Mouse (Mus musculus): ENCODE data around the gene Adam11. TPM values are rescaled to one million over a fixed set of nuclear protein-coding genes. Genes with fewer than 3 reads are reported as not detected.
A peak's percentile ranks its signal among the peaks of the same experiment; 100 is the strongest.
"Not testable (repeated sequence)": the region's sequence is repeated elsewhere in the genome, so short reads cannot be mapped to it uniquely, and the experiment has no call there.

Adam11 gene
- 11.7 and 12.1 TPM in 2 replicates for polyA plus RNA-seq (2012; rRNA removed)

DNA sequence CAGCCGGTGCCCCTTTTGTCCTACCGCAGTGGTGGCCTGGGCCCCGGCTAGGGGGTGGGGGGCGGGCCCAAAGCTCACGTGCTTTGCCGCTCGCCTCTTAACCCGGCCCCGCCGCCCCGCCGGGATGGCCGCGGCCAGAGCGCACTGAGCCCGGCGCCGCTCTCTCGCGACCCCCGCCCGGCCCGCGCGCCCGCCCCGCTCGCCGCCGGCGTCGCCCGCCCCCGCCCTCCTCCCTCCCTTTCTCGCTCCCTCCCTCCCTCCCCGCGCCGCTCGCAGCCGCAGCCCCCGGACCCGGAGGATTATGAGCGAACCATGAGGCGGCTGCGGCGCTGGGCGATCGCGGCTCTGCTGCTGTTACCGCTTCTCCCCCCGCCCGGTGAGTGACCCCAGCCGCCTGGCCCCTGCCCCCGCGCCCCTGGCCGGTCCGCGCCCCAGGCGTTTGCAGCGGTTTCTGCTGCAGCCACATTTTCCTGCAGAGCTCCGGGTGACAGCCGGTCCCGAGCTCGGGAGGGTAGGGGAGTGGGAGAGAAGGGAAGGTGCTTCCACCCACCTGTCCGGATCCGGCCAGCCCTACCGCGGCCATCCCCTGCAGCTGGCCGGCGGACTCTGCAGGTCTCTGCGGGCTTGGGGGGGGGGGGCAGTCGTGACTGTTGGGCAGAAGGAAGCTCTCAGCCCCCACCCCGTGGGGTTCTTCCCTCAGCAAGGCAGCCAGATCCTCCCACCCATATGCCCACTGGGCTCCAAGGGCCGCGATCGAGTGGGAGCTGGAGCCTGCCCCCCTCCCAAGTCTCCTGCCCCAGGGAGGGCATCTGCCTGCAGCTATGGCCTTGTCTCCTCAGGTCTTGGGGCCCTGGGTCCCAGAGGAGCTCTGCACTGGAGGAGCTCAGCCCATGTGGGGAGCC, at the start of gene Adam11:
Gene Adam11, plus strand, starts transcription at position 131 of the 902 bp plus-strand sequence.
- 3% methylated on average over 59 of the region's 76 CpGs for WGBS
- TF ChIP-seq POLR2A (IDR thresholded peaks at IDR 0.05; ENCODE audit: low read depth, low read length) = no peak
- TF ChIP-seq CTCF (IDR thresholded peaks at IDR 0.05; ENCODE audit: extremely low read depth, insufficient read depth, insufficient read length, insufficient replicate concordance) = no peak
- DNase-seq (ENCODE audit: low read depth in 1 of 2, low spot score in 2 of 2) = no peak
- no peaks in the 10 kb centered on the region; the same call in 1 of the 2 replicates for H3K36me3 ChIP-seq (ENCODE audit: control insufficient read depth, insufficient read depth, low read length)
- H3K4me1 ChIP-seq (ENCODE audit: control insufficient read depth, insufficient read depth, insufficient read length) = peaks cover 7% of the 10 kb centered on the region
- H3K4me3 ChIP-seq (ENCODE audit: extremely low read depth, insufficient read depth, insufficient read length) = peak within 1 kb of the TSS; percentile 38; the same call in 1 of the 2 replicates
- peaks cover 13% of the 10 kb centered on the region for H3K27me3 ChIP-seq (ENCODE audit: control insufficient read depth, insufficient read depth, low read length)
- no peak within 1 kb of the TSS for H3K27ac ChIP-seq (ENCODE audit: insufficient read depth, low read length)

DNA sequence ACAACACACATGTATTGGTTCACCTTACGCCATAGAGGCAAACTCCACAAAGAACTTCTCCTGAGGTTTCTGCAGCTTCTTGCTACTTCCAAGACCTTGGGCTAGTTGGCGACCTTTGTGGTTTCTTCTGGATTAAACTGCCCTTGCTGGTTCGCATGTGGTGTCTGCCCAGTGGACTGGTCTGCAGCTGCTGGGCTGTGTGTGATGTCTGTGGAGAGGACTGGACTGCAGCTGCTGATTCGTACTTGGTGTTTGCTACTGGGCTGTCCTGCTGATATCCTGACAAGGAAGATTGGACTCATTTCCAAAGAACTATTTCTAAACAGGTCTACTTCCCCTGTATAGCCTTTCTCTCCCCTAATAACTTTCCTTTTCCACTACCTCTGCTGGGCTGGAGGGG, 48.8 kb upstream of the Adam11 start:
- H3K27ac ChIP-seq (ENCODE audit: insufficient read depth, low read length) = no peak overlapping the region
- no peaks in the 10 kb centered on the region for H3K4me1 ChIP-seq (ENCODE audit: control insufficient read depth, insufficient read depth, insufficient read length)
- 91% methylated on average over 4 of the region's 4 CpGs for WGBS
- H3K36me3 ChIP-seq (ENCODE audit: control insufficient read depth, insufficient read depth, low read length) = no peaks in the 10 kb centered on the region
- no peak overlapping the region for H3K4me3 ChIP-seq (ENCODE audit: extremely low read depth, insufficient read depth, insufficient read length)
- no peak for DNase-seq (ENCODE audit: low read depth in 1 of 2, low spot score in 2 of 2)
- no peaks in the 10 kb centered on the region for H3K27me3 ChIP-seq (ENCODE audit: control insufficient read depth, insufficient read depth, low read length)
- TF ChIP-seq CTCF (IDR thresholded peaks at IDR 0.05; ENCODE audit: extremely low read depth, insufficient read depth, insufficient read length, insufficient replicate concordance) (no peak), POLR2A (IDR thresholded peaks at IDR 0.05; ENCODE audit: low read depth, low read length) (no peak)

DNA sequence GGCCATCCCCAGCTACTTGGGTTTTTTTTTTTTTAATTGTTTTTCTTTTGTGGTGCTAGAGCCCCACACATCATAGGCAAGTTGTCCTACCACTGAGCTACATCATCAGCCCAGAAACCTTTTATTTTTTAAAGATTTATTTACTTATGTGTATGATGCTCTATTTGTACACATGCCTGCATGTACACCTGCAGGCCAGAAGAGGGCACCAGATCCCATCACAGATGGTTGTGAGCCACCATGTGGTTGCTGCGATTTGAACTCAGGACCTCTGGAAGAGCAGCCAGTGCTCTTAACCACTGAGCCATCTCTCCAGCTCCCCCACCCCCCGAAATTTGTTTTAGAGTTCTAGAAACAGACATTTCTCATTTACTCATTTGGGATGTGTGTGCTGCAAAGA, 46.7 kb upstream of the Adam11 start:
- WGBS = 78% methylated on average over 2 of the region's 2 CpGs
- H3K36me3 ChIP-seq (ENCODE audit: control insufficient read depth, insufficient read depth, low read length); H3K27ac ChIP-seq (ENCODE audit: insufficient read depth, low read length); DNase-seq (ENCODE audit: low read depth in 1 of 2, low spot score in 2 of 2); H3K27me3 ChIP-seq (ENCODE audit: control insufficient read depth, insufficient read depth, low read length); H3K4me3 ChIP-seq (ENCODE audit: extremely low read depth, insufficient read depth, insufficient read length); H3K4me1 ChIP-seq (ENCODE audit: control insufficient read depth, insufficient read depth, insufficient read length): not testable (repeated sequence)

DNA sequence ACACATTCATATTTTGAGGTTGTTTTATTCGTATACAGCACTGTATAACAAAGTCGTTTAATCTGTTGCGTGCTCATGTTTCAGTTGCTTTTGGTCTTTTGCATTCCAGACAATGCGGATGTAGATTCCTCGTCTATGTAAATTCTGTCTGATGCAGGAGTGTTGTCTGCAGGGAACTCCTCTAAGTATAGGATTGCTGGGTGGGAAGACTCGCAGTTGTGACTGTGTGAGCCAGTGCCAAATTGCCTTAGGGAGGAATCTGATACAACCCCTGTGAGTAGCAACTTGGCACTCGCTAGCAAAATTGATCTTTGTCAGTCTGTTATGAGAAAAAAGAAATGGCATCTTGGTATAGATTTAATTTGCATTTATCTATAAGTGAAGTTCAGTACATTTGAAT, 45.1 kb upstream of the Adam11 start:
- Histone ChIP-seq H3K36me3 (ENCODE audit: control insufficient read depth, insufficient read depth, low read length) (no peaks in the 10 kb centered on the region), H3K27ac (ENCODE audit: insufficient read depth, low read length) (no peak overlapping the region), H3K27me3 (ENCODE audit: control insufficient read depth, insufficient read depth, low read length) (no peaks in the 10 kb centered on the region), H3K4me3 (ENCODE audit: extremely low read depth, insufficient read depth, insufficient read length) (no peak overlapping the region), H3K4me1 (ENCODE audit: control insufficient read depth, insufficient read depth, insufficient read length) (no peaks in the 10 kb centered on the region)
- DNase-seq (ENCODE audit: low read depth in 1 of 2, low spot score in 2 of 2) = no peak
- TF ChIP-seq POLR2A (IDR thresholded peaks at IDR 0.05; ENCODE audit: low read depth, low read length) (no peak), CTCF (IDR thresholded peaks at IDR 0.05; ENCODE audit: extremely low read depth, insufficient read depth, insufficient read length, insufficient replicate concordance) (no peak)
- 84% methylated on average over 7 of the region's 7 CpGs for WGBS

DNA sequence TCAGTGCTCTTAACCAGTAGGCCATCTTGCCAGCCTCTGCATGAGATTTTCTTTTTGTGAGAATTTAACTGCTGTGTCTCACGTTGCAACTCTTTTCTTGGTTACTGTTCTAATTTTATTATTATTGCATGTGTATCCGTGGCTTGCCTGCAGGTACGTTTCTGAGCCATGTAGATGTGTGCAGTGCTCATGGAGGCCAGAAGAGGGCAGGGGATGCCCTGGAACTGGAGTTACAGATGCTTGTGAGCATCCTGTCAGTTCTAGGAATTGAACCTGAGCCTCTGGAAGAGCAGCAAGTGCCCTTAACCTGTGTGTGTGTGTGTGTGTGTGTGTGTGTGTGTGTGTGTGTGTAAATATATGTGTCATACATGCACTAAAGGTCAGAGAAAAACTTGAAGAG, 35.7 kb upstream of the Adam11 start:
- TF ChIP-seq CTCF (IDR thresholded peaks at IDR 0.05; ENCODE audit: extremely low read depth, insufficient read depth, insufficient read length, insufficient replicate concordance) (no peak), POLR2A (IDR thresholded peaks at IDR 0.05; ENCODE audit: low read depth, low read length) (no peak)
- Histone ChIP-seq H3K27me3 (ENCODE audit: control insufficient read depth, insufficient read depth, low read length) (no peaks in the 10 kb centered on the region), H3K4me1 (ENCODE audit: control insufficient read depth, insufficient read depth, insufficient read length) (no peaks in the 10 kb centered on the region), H3K27ac (ENCODE audit: insufficient read depth, low read length) (no peak overlapping the region), H3K4me3 (ENCODE audit: extremely low read depth, insufficient read depth, insufficient read length) (no peak overlapping the region), H3K36me3 (ENCODE audit: control insufficient read depth, insufficient read depth, low read length) (no peaks in the 10 kb centered on the region)
- 19% methylated on average over 3 of the region's 3 CpGs for WGBS
- no peak for DNase-seq (ENCODE audit: low read depth in 1 of 2, low spot score in 2 of 2)

DNA sequence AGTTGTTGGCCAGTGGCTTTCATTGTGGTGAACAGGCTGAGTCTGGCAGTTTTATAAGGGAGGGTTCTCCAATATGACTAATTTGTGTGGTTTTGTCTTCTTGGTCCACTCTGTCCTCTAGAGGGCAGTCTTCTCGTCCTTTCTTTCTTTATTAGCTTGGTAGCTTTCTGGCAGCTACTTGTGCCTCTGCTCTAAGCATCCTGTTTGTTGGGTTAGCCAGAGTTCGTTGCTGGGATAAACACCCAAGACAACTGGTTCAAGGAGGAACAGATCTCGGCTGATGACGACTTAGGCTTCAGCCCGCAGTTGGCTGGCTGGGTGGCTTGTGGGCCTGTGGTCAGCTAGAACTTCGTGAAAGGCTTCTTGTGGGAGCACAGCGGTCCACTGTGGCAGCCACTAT, 32.6 kb upstream of the Adam11 start:
- TF ChIP-seq CTCF (IDR thresholded peaks at IDR 0.05; ENCODE audit: extremely low read depth, insufficient read depth, insufficient read length, insufficient replicate concordance) (no peak), POLR2A (IDR thresholded peaks at IDR 0.05; ENCODE audit: low read depth, low read length) (no peak)
- H3K4me3 ChIP-seq (ENCODE audit: extremely low read depth, insufficient read depth, insufficient read length) = no peak overlapping the region
- WGBS = 36% methylated on average over 7 of the region's 7 CpGs
- peaks cover 1% of the 10 kb centered on the region; the same call in 1 of the 2 replicates for H3K27me3 ChIP-seq (ENCODE audit: control insufficient read depth, insufficient read depth, low read length)
- H3K36me3 ChIP-seq (ENCODE audit: control insufficient read depth, insufficient read depth, low read length) = no peaks in the 10 kb centered on the region
- no peak overlapping the region for H3K27ac ChIP-seq (ENCODE audit: insufficient read depth, low read length)
- DNase-seq (ENCODE audit: low read depth in 1 of 2, low spot score in 2 of 2) = no peak
- H3K4me1 ChIP-seq (ENCODE audit: control insufficient read depth, insufficient read depth, insufficient read length) = no peaks in the 10 kb centered on the region

DNA sequence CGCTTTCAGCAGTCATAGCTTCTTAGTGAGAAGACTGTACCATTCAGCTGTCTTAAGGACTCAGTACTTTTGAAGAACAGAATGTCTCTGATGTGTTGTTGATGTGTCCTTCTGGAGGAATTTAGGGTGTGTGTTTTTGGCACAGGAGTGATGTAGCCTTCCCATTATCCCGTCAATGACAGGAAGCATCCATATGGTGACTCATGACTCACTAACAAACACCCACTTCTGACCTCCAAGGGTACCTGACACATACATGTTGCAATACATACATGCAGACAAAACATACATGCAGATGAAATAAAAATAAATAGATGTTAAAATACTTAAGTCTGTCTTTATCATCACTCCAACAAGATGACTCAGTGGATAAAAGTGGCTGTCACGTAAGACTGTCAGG, 31.4 kb upstream of the Adam11 start:
- no peak for TF ChIP-seq POLR2A (IDR thresholded peaks at IDR 0.05; ENCODE audit: low read depth, low read length)
- no peaks in the 10 kb centered on the region for H3K36me3 ChIP-seq (ENCODE audit: control insufficient read depth, insufficient read depth, low read length)
- no peak for DNase-seq (ENCODE audit: low read depth in 1 of 2, low spot score in 2 of 2)
- H3K4me3 ChIP-seq (ENCODE audit: extremely low read depth, insufficient read depth, insufficient read length) = no peak overlapping the region
- WGBS = 81% methylated on average over 3 of the region's 3 CpGs
- H3K27ac ChIP-seq (ENCODE audit: insufficient read depth, low read length) = no peak overlapping the region
- H3K4me1 ChIP-seq (ENCODE audit: control insufficient read depth, insufficient read depth, insufficient read length) = no peaks in the 10 kb centered on the region
- H3K27me3 ChIP-seq (ENCODE audit: control insufficient read depth, insufficient read depth, low read length) = peaks cover 1% of the 10 kb centered on the region; the same call in 1 of the 2 replicates
